Mouse (Mus musculus) embryonic facial prominence, embryonic 10.5 days (tissue): ENCODE measurements at regions not wholly inside any gene's neighbourhood (a gene's known extent, or its start where the extent isn't known, plus 50 kb on each side); places are given as distances from the start of the nearest gene placed in this dataset.
A peak's percentile ranks its signal among the peaks of the same experiment; 100 is the strongest.

ENCODE experiments used
- DNase-seq: peaks from one replicate; pipeline ENCODE4 v3.0.0-alpha.2; 2017; ENCODE audit warnings: low spot score
- H3K27ac ChIP-seq: fragments of 300-500 bp; sonication (generic); replicated peaks from 2 replicates; pipeline ENCODE4 v1.5.1; 2016; ENCODE audit warnings: mild to moderate bottlenecking
- H3K27me3 ChIP-seq: fragments of 300-500 bp; sonication (generic); replicated peaks from 2 replicates; pipeline ENCODE4 v1.6.1; 2016; ENCODE audit warnings: low read depth, mild to moderate bottlenecking; ENCODE audit not compliant: poor library complexity, severe bottlenecking
- H3K36me3 ChIP-seq: fragments of 300-500 bp; sonication (generic); replicated peaks from 2 replicates; pipeline ENCODE4 v1.6.1; 2016; ENCODE audit warnings: mild to moderate bottlenecking, moderate library complexity
- H3K4me1 ChIP-seq: fragments of 300-500 bp; sonication (generic); 2 replicates; pipeline ENCODE4 v1.6.1; 2016
- H3K4me3 ChIP-seq: fragments of 300-500 bp; sonication (generic); 2 replicates; pipeline ENCODE4 v1.5.1; 2016; ENCODE audit warnings: mild to moderate bottlenecking, moderate library complexity
- H3K9me3 ChIP-seq: fragments of 300-500 bp; sonication (generic); 2 replicates; pipeline ENCODE4 v1.6.1; 2016; ENCODE audit warnings: mild to moderate bottlenecking
- WGBS: fragments of 180-500 bp; shearing (Covaris S2); methylation state at CpG from one replicate; pipeline ENCODE4 v1.1.7; 2016; 5-methylcytosine and 5-hydroxymethylcytosine counted together

DNA sequence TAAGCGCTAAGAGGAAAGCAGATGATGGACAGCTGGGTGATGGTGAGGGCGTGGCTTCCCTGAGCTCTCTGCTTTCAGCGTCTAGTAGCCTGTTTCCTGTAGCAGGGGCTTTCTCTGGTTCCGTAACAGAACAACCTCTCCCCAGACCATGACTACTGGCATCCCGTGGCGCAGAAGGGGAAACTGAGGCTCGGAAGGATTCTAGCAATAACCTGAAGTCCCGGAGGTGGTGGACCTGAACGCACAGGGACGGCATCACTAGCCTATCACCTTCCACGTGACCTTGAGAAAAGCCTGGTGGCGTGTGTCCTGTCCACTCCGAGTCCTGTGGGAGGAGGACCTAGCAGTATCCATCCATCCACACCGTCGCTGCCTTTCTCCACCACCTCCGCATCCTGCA is 208.1 kb downstream of the Gm26897 start:
- Histone ChIP-seq H3K4me3 (no peak overlapping the region), H3K36me3 (no peaks in the 10 kb centered on the region), H3K9me3 (no peaks in the 10 kb centered on the region), H3K27me3 (peaks cover 33% of the 10 kb centered on the region), H3K4me1 (peaks cover 19% of the 10 kb centered on the region), H3K27ac (no peak overlapping the region)
- 81% methylated on average over 16 of the region's 16 CpGs for WGBS
- no peak for DNase-seq

GRCm38 (mm10) chr5:111942792-111943191 is 209.1 kb downstream of the Gm26897 start:
- H3K4me1 ChIP-seq: peaks cover 19% of the 10 kb centered on the region
- H3K27me3 ChIP-seq: peaks cover 30% of the 10 kb centered on the region
- H3K36me3 ChIP-seq: no peaks in the 10 kb centered on the region
- DNase-seq: no peak
- no peaks in the 10 kb centered on the region for H3K9me3 ChIP-seq
- H3K27ac ChIP-seq: no peak overlapping the region
- no peak overlapping the region for H3K4me3 ChIP-seq
- WGBS: 87% methylated on average over 2 of the region's 2 CpGs

- DNase-seq: no peak
- H3K4me3 ChIP-seq: no peak overlapping the region
- WGBS: 70% methylated on average over 21 of the region's 21 CpGs
- no peak overlapping the region for H3K27ac ChIP-seq
- H3K9me3 ChIP-seq: no peaks in the 10 kb centered on the region
- H3K27me3 ChIP-seq: peaks cover 29% of the 10 kb centered on the region
- H3K4me1 ChIP-seq: peaks cover 19% of the 10 kb centered on the region
- no peaks in the 10 kb centered on the region for H3K36me3 ChIP-seq
Observed at GRCm38 (mm10) chr5:111943337-111944162, 209.8 kb downstream of the Gm26897 start.

GRCm38 (mm10) chr5:111944273-111944971 is 210.7 kb downstream of the Gm26897 start:
- Histone ChIP-seq H3K27ac (peak overlapping the region; percentile 52), H3K27me3 (peaks cover 29% of the 10 kb centered on the region), H3K4me3 (peak overlapping the region; percentile 21; the same call in 1 of the 2 replicates), H3K9me3 (no peaks in the 10 kb centered on the region), H3K36me3 (no peaks in the 10 kb centered on the region), H3K4me1 (peaks cover 19% of the 10 kb centered on the region)
- peak; percentile 25 for DNase-seq
- 30% methylated on average over 28 of the region's 28 CpGs for WGBS

- H3K4me3 ChIP-seq: 0 out of 2 replicates have a peak overlapping the region, but pooled peaks have one; percentile 21
- H3K27me3 ChIP-seq: peaks cover 29% of the 10 kb centered on the region
- peaks cover 19% of the 10 kb centered on the region for H3K4me1 ChIP-seq
- peak overlapping the region; percentile 52 for H3K27ac ChIP-seq
- no peaks in the 10 kb centered on the region for H3K36me3 ChIP-seq
- 58% methylated on average over 3 of the region's 3 CpGs for WGBS
- H3K9me3 ChIP-seq: no peaks in the 10 kb centered on the region
- no peak for DNase-seq
Observed at GRCm38 (mm10) chr5:111944972-111945285, 211.2 kb downstream of the Gm26897 start.

DNA sequence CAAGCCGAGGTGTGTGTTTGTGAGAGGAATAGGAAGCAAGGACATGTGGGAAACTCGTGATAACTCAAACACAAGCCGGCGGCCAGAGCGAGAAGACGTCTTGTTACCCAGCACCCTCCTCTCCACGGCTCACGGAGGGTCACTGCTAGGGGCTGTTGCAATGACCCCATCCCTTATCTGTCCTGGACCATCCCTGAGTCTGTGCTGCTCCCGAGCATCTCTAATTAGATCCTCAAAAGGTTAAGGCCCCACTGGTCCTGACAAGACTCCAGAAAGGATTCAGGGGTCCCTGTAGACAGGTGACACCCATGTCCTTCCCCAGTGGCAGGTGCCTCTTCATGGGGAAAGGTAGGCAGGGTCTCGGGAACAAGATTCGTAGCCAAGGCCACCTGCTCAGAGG is 212.6 kb downstream of the Gm26897 start:
- Histone ChIP-seq H3K9me3 (no peaks in the 10 kb centered on the region), H3K27ac (no peak overlapping the region), H3K4me1 (peaks cover 19% of the 10 kb centered on the region), H3K4me3 (no peak overlapping the region), H3K27me3 (peaks cover 29% of the 10 kb centered on the region), H3K36me3 (no peaks in the 10 kb centered on the region)
- no peak for DNase-seq
- 88% methylated on average over 11 of the region's 11 CpGs for WGBS

DNA sequence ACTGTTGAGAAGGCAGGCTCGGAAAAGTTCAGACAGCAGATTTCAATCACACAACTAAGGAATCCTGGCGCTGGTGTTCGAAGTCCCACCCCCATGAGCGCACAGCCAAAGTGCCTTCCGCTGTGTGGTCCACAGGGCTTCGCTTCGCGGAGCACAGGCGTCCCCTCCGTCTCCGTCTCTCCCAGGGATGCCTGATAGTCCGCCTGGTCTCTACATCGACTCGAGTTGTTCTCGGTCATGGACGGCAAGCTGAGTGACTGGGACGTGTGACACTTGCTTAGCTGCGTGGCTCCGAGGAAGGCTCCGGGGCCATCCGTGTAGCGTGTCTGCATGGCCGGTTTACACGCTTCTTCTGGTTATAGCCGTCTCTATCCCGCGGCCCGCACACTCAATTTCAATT is 224.0 kb downstream of the Gm26897 start:
- 0 out of 2 replicates have a peak overlapping the region, but pooled peaks have one; percentile 18 for H3K4me3 ChIP-seq
- WGBS: 65% methylated on average over 28 of the region's 28 CpGs
- H3K27ac ChIP-seq: peak overlapping the region; percentile 59

GRCm38 (mm10) chr5:111958226-111958625 is 224.5 kb downstream of the Gm26897 start:
- H3K4me1 ChIP-seq: peaks cover 21% of the 10 kb centered on the region
- WGBS: 42% methylated on average over 17 of the region's 17 CpGs
- H3K36me3 ChIP-seq: no peaks in the 10 kb centered on the region
- no peaks in the 10 kb centered on the region for H3K9me3 ChIP-seq
- DNase-seq: peak; percentile 57
- peaks cover 24% of the 10 kb centered on the region for H3K27me3 ChIP-seq
- 0 out of 2 replicates have a peak overlapping the region, but pooled peaks have one; percentile 26 for H3K4me3 ChIP-seq
- H3K27ac ChIP-seq: peak overlapping the region; percentile 37; the same call in 1 of the 2 replicates

More for the DNA sequence above, 224.0 kb downstream of the Gm26897 start:
- Histone ChIP-seq H3K9me3 (no peaks in the 10 kb centered on the region), H3K4me1 (peaks cover 21% of the 10 kb centered on the region), H3K36me3 (no peaks in the 10 kb centered on the region), H3K27me3 (peaks cover 24% of the 10 kb centered on the region)
- peak; percentile 33 for DNase-seq

- WGBS: 88% methylated on average over 7 of the region's 7 CpGs
- Histone ChIP-seq H3K4me1 (no peaks in the 10 kb centered on the region), H3K27me3 (no peaks in the 10 kb centered on the region), H3K4me3 (no peak overlapping the region), H3K9me3 (no peaks in the 10 kb centered on the region), H3K36me3 (no peaks in the 10 kb centered on the region), H3K27ac (no peak overlapping the region)
- DNase-seq: no peak
Observed at GRCm38 (mm10) chr5:111965311-111965710, 231.6 kb downstream of the Gm26897 start.

DNA sequence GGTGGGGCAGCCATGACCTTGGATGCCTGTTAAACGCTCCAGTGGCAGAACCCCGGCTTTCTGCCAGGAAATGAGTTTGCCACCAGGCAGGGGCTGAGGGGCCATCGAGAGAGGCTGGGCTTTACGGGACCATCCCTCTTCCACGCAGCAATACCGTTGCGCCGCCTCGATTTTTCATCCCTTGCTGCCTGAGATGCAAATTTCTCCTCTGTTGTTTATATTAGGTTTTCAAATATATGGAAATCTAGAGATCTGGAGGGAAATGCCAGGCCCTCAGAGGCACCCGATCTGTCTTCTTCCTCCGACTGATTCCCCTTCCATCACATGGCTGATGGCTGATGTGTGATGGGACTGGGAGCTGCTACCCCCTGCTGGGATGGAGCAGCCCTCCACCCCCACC is 234.4 kb downstream of the Gm26897 start:
- WGBS: 80% methylated on average over 11 of the region's 11 CpGs
- H3K9me3 ChIP-seq: no peaks in the 10 kb centered on the region

DNA sequence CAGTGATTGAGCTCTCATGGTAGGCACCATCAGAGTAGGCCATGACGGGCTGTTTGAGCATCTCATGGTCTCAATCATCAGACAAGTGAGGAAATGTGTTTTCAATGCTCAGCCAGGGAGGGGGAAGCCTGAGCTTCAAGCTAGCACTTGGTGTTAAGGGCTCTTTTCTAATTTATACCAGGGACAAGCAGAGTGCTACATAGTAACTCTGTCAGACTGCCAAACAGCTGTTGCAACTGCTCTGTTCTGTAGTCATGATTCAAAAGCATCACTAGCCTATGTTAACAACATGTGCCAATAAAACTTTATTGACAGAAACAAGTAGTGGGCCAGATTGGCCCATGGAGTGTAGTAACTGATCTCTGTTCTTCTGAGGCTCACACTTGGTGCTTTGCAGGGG is 235.0 kb downstream of the Gm26897 start:
- DNase-seq: no peak
- Histone ChIP-seq H3K4me3 (no peak overlapping the region), H3K36me3 (no peaks in the 10 kb centered on the region), H3K9me3 (no peaks in the 10 kb centered on the region), H3K27me3 (no peaks in the 10 kb centered on the region), H3K27ac (no peak overlapping the region), H3K4me1 (no peaks in the 10 kb centered on the region)
- 85% methylated on average over 1 of the region's 1 CpGs for WGBS

More for the DNA sequence above, 234.4 kb downstream of the Gm26897 start:
- H3K36me3 ChIP-seq: no peaks in the 10 kb centered on the region
- H3K4me3 ChIP-seq: no peak overlapping the region
- no peak for DNase-seq
- H3K4me1 ChIP-seq: no peaks in the 10 kb centered on the region
- H3K27me3 ChIP-seq: no peaks in the 10 kb centered on the region
- no peak overlapping the region for H3K27ac ChIP-seq

DNA sequence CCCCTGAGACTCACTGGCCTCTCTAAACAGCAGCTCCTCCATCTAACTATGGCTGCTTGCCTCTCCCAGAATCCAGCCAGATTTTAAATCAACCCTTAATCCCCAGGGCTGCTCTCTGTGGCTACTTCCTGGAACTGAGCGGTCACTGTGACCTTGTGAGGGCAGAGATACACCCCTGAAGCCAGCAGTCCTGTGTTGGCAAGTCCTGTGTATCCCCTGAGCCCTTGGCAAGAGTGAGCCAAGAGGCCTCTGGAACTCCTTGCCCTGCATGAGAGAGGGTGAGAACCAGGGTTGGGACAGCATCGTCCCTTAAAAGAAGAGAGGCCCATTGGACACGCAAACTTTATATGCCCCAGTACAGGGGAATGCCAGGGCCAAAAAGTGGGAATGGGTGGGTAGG is 237.5 kb downstream of the Gm26897 start:
- no peak for DNase-seq
- Histone ChIP-seq H3K27ac (no peak overlapping the region), H3K9me3 (peaks cover 11% of the 10 kb centered on the region), H3K27me3 (no peaks in the 10 kb centered on the region), H3K4me3 (no peak overlapping the region), H3K36me3 (no peaks in the 10 kb centered on the region), H3K4me1 (0 out of 2 replicates have a peak, but pooled peaks cover 3% of the 10 kb centered on the region)
- WGBS: 78% methylated on average over 3 of the region's 3 CpGs

DNA sequence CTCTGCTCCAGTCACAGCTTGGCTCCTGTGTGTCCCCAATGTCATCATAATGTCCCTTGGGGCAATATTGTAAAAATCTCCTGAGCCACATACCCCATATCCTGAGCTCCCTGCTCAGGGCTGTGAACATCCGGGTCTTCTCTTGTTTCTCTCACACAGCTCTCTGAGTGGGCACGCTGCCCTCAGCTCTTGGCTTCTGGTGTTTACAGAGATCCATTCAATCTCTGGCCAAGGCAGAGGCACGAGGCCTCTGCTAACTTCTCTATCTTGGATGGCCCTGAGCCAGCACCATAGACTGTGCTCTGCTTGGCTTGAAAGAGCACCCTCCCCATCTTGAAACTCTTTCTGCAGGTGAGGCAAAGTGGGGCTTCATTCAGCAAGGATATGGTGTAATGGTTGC is 238.2 kb downstream of the Gm26897 start:
- Histone ChIP-seq H3K27me3 (no peaks in the 10 kb centered on the region), H3K27ac (no peak overlapping the region)
- 78% methylated on average over 3 of the region's 3 CpGs for WGBS

More for the DNA sequence above, 238.2 kb downstream of the Gm26897 start:
- peaks cover 11% of the 10 kb centered on the region for H3K9me3 ChIP-seq
- no peaks in the 10 kb centered on the region for H3K36me3 ChIP-seq
- H3K4me3 ChIP-seq: no peak overlapping the region
- DNase-seq: no peak
- 0 out of 2 replicates have a peak, but pooled peaks cover 3% of the 10 kb centered on the region for H3K4me1 ChIP-seq
